Mouse (Mus musculus): Measurements from ENCODE around the gene Nlgn2. TPM values are rescaled to one million over a fixed set of nuclear protein-coding genes. Genes with fewer than 3 reads are reported as not detected.

Nlgn2 gene
- polyA plus RNA-seq (2015; fragmentation: Nextera tagmentation; extraction: Ambion mirVana) = 5.6 and 7.6 TPM in 2 replicates

DNA sequence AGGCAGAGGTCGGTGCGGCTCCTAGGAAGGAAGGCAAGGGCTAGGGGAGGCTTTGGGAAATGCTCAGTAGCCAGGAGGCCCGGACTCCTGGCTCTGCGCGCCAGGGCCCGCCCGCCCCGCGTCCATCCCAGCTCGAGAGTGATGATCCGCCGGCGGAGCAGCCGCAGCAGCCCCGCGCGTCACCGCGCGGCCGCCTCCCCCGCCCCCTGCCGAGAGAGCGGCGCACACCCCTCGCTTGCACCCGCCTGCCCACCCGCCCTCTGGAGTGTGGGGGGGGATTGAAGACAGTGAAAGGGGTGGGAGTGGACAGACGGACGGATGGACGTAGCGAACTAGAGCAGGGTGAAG is at the start of gene Nlgn2:
Gene Nlgn2 (minus strand): TSS at position 181 of the 348 bp plus-strand sequence.
- H3K36me3 ChIP-seq = peaks cover 15% of the 10 kb centered on the region; the same call in 1 of the 2 replicates

DNA sequence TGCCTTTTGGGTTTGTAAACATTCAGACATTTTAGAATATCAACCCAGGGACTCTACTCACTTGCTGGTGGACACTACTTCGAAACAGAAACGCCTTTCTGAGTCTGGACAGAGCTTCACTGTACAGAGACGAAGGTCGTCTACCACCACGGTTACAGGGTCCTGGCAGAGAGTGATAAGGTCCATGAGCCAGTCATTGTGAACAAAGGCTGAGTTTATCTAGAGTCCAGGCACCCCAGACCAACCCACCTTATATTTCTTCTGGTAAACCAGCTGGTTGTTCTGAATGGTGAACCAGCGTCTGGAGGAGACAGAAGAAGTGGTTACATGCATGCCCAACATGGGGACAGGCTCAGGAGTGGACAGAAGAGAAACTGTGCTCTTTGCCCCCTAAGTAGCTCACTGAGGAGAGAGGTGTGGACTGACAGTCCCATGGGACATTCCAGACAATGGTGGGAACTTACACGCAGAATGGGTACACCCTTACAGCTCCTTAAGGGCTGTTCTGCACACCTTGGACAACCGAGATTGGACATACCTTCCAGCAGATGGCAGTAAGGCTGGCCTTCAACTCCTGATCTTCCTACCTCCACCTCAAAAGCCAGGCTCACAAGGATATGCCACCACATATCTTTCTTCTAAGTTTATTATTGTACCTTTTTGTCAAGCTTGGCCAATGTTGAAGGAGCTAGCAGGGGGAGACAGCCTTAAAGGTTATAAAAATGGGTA is 49.5 kb upstream of the Nlgn2 start:
- no peak overlapping the region for H3K9ac ChIP-seq
- no peak overlapping the region for H3K4me3 ChIP-seq (replicated peaks)
- H3K9me3 ChIP-seq (replicated peaks) = no peaks in the 10 kb centered on the region
- no peaks in the 10 kb centered on the region for H3K36me3 ChIP-seq
- H3K4me2 ChIP-seq = no peak overlapping the region
- WGBS = 64% methylated on average over 8 of the region's 8 CpGs
- ATAC-seq (replicated peaks; ENCODE audit: low FRiP score) = no peak
- peaks cover 14% of the 10 kb centered on the region for H3K4me1 ChIP-seq
- no peak overlapping the region for H3K27ac ChIP-seq
- H3K27me3 ChIP-seq = no peaks in the 10 kb centered on the region

More for the DNA sequence above, at the start of gene Nlgn2:
- ATAC-seq (replicated peaks; ENCODE audit: low FRiP score) = no peak; the same call in 1 of the 2 replicates
- Histone ChIP-seq H3K4me1 (peaks cover 48% of the 10 kb centered on the region), H3K4me2 (peak within 1 kb of the TSS; percentile 97), H3K27ac (peak within 1 kb of the TSS; percentile 90), H3K9ac (peak within 1 kb of the TSS; percentile 77), H3K27me3 (peaks cover 18% of the 10 kb centered on the region), H3K9me3 (replicated peaks) (no peaks in the 10 kb centered on the region), H3K4me3 (replicated peaks) (peak within 1 kb of the TSS; percentile 74)
- WGBS = under 1% methylated on average over 31 of the region's 32 CpGs

- Histone ChIP-seq H3K9ac (no peak overlapping the region), H3K4me1 (peaks cover 29% of the 10 kb centered on the region), H3K27ac (peak overlapping the region; percentile 39; the same call in 1 of the 2 replicates), H3K27me3 (no peaks in the 10 kb centered on the region), H3K9me3 (replicated peaks) (no peaks in the 10 kb centered on the region), H3K36me3 (no peaks in the 10 kb centered on the region), H3K4me3 (replicated peaks) (0 out of 2 replicates have a peak overlapping the region, but pooled peaks have one; percentile 3), H3K4me2 (0 out of 2 replicates have a peak overlapping the region, but pooled peaks have one; percentile 22)
- no peak for ATAC-seq (replicated peaks; ENCODE audit: low FRiP score)
- 69% methylated on average over 8 of the region's 8 CpGs for WGBS
These were observed 47.1 kb upstream of the Nlgn2 start for GRCm38 (mm10) chr11:69884663-69885062.

GRCm38 (mm10) chr11:69884240-69884639 is 46.7 kb upstream of the Nlgn2 start:
- H3K4me2 ChIP-seq = 0 out of 2 replicates have a peak overlapping the region, but pooled peaks have one; percentile 22

GRCm38 (mm10) chr11:69883527-69884151 is 46.1 kb upstream of the Nlgn2 start:
- no peaks in the 10 kb centered on the region for H3K36me3 ChIP-seq
- H3K27me3 ChIP-seq = no peaks in the 10 kb centered on the region
- H3K9ac ChIP-seq = no peak overlapping the region
- no peak for ATAC-seq (replicated peaks; ENCODE audit: low FRiP score)
- peak overlapping the region; percentile 32; the same call in 1 of the 2 replicates for H3K27ac ChIP-seq
- peaks cover 40% of the 10 kb centered on the region for H3K4me1 ChIP-seq
- no peak overlapping the region for H3K4me3 ChIP-seq (replicated peaks)
- no peaks in the 10 kb centered on the region for H3K9me3 ChIP-seq (replicated peaks)
- no peak overlapping the region for H3K4me2 ChIP-seq
- 87% methylated on average over 8 of the region's 8 CpGs for WGBS

More at GRCm38 (mm10) chr11:69884240-69884639, 46.7 kb upstream of the Nlgn2 start:
- no peak overlapping the region for H3K9ac ChIP-seq
- peak overlapping the region; percentile 39; the same call in 1 of the 2 replicates for H3K27ac ChIP-seq
- H3K36me3 ChIP-seq = no peaks in the 10 kb centered on the region
- peaks cover 34% of the 10 kb centered on the region for H3K4me1 ChIP-seq
- 48% methylated on average over 9 of the region's 9 CpGs for WGBS
- H3K9me3 ChIP-seq (replicated peaks) = no peaks in the 10 kb centered on the region
- 0 out of 2 replicates have a peak overlapping the region, but pooled peaks have one; percentile 3 for H3K4me3 ChIP-seq (replicated peaks)
- no peaks in the 10 kb centered on the region for H3K27me3 ChIP-seq
- ATAC-seq (replicated peaks; ENCODE audit: low FRiP score) = no peak

DNA sequence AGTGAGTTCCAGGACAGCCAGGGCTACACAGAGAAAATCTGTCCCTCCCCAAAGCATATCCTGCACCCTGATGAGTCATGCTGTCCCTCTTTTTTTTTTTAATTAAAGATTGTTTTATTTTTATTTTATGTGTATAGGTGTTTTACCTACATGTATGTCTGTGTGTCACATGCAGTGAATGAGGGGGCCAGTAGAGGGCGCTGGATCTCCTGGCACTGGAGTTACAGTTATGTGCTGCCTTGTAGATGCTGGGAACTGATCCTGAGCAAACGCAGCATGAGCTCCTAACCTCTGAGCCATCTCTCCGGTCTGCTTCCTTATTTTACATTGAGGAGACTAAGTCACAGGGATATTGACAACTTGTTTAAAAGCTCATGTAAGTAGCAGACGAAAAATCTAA is 45.5 kb upstream of the Nlgn2 start:
- 68% methylated on average over 4 of the region's 4 CpGs for WGBS
- ATAC-seq (replicated peaks; ENCODE audit: low FRiP score) = no peak
- Histone ChIP-seq H3K27ac (no peak overlapping the region), H3K36me3 (no peaks in the 10 kb centered on the region), H3K27me3 (no peaks in the 10 kb centered on the region), H3K9ac (no peak overlapping the region), H3K9me3 (replicated peaks) (no peaks in the 10 kb centered on the region), H3K4me1 (peaks cover 45% of the 10 kb centered on the region), H3K4me3 (replicated peaks) (no peak overlapping the region), H3K4me2 (no peak overlapping the region)

DNA sequence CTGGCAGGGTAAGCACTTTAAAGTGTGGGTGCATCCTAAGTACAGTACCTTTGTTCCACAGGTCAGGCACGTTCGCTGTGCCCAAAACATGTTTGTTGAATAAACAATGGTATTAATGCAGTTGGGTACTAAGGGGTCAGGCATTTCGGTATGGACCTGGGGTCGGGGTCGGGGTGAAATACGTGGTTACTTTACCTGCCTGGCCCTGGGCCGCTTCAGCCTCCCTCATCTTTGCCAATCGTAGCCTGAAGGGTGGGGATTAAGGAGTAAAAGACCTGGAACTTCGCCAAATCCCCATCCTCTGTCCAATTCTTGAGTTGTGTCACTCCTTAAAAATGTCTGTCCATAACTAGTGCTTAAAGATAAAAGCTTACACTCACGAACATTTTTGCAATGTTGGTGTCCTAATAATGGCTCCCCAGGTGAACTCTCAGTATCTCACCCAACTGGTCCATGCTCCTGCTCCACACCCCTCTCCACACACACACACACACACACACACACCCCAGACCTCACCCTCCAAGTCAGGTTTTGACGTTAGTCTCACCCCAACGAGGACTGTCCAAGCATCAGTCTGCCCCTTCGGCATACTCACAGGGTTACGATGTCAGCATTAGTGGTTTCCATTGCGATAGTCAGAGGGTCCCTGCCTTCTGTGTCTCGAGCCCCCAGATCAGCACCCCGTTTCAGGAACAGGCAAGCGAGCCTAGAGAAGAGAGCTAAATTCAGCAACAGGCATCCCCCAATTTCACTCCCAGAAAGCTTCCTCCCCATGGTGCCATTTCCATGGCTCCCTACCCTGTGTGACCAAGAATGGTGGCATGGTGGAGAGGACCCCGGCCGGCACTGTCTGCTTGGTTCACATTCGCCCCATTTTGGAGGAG is 44.4 kb upstream of the Nlgn2 start:
- 55% methylated on average over 21 of the region's 21 CpGs for WGBS
- Histone ChIP-seq H3K9ac (peak overlapping the region; percentile 69), H3K36me3 (no peaks in the 10 kb centered on the region), H3K4me2 (peak overlapping the region; percentile 80), H3K27me3 (no peaks in the 10 kb centered on the region), H3K27ac (peak overlapping the region; percentile 97), H3K4me1 (peaks cover 55% of the 10 kb centered on the region), H3K9me3 (replicated peaks) (no peaks in the 10 kb centered on the region), H3K4me3 (replicated peaks) (peak overlapping the region; percentile 63)
- ATAC-seq (replicated peaks; ENCODE audit: low FRiP score) = no peak

DNA sequence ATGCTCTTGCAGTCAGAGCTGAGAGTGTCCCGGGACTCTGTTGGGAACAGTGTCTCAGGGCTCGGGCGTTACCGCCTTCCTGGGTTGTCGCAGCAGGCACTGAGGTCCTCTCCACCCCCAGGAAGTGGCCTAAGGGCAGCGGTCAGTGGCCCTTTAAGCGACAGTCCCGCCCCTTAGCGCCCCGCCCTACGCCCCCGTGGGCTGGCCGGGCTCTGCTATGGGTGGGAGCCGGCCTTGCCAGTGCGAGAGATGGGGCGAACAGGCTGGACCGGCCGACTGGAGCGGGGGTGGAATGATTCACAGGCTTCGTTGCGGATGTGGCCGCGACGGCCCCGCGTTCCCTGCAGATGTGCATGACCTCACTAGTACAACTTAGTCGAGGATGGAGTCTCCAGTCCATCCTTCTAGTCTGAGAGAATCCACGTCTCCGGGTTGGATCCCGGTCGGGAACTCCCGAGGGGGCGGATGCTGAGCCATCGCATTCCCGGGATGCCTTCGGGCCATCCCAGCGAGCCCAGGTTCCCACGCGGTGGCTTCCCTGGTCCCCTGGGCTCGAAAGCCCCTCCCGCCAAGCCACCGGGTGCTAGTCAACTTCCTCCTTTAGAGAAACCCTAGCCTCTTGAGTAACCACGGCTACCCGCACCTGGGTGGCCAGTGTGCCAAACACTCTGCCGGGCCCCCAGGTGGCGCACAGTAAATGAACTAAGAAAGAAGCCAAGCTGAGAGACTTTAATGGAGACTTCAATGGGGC is 43.4 kb upstream of the Nlgn2 start, which contains the start of gene Kctd11:
Gene Kctd11 (minus strand): TSS at position 554 of the 751 bp plus-strand sequence.
- Histone ChIP-seq H3K9me3 (replicated peaks) (no peaks in the 10 kb centered on the region), H3K4me1 (peaks cover 64% of the 10 kb centered on the region), H3K4me3 (replicated peaks) (peak within 1 kb of the TSS; percentile 63), H3K4me2 (peak within 1 kb of the TSS; percentile 80), H3K27me3 (no peaks in the 10 kb centered on the region), H3K9ac (peak within 1 kb of the TSS; percentile 69), H3K36me3 (no peaks in the 10 kb centered on the region), H3K27ac (peak within 1 kb of the TSS; percentile 97)
- under 1% methylated on average over 46 of the region's 46 CpGs for WGBS
- peak; percentile 92 for ATAC-seq (replicated peaks; ENCODE audit: low FRiP score)

DNA sequence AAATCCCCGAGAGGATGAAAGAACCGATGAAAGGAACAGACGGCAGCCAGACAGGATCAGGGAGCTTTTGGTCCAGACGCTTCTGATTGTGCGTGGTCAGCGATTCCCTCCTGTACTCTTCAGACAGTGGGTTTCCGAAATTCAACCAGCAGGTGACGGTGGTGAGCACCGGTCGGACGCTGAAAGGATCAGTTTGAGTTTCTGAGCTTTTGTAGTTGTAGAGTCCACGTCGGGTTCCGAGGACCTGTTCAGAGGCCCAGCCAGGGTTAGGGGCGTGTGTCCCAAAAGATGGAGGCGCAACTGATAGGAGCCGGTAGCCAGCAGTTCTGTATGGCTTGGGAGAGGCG is 42.9 kb upstream of the Nlgn2 start:
- Histone ChIP-seq H3K4me1 (peaks cover 67% of the 10 kb centered on the region), H3K9ac (peak overlapping the region; percentile 69), H3K27ac (peak overlapping the region; percentile 97), H3K4me3 (replicated peaks) (peak overlapping the region; percentile 63), H3K4me2 (peak overlapping the region; percentile 80), H3K27me3 (no peaks in the 10 kb centered on the region), H3K9me3 (replicated peaks) (no peaks in the 10 kb centered on the region), H3K36me3 (no peaks in the 10 kb centered on the region)
- ATAC-seq (replicated peaks; ENCODE audit: low FRiP score) = no peak; the same call in 1 of the 2 replicates
- under 1% methylated on average over 18 of the region's 18 CpGs for WGBS

DNA sequence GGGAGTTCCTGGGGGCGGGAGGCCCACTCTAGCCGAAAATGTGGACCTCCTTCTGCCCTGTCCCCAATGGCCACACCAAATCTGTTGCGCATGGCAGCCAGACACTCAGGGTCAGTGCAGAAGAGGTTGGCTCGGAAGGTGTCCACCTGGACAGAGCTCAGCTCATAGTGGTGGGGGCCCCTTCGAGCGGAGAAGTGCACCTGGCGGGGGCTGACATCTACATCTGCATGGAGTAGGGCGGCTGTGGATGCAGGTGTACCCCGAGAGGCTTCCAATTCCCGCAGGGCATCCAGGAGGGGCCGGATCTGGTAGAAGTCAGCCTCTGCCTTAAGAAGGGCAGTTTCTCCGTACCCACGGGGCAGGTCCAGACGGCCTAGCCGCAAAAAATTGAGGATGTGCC is 42.1 kb upstream of the Nlgn2 start:
- Histone ChIP-seq H3K36me3 (no peaks in the 10 kb centered on the region), H3K27me3 (no peaks in the 10 kb centered on the region), H3K4me2 (peak overlapping the region; percentile 80), H3K9ac (peak overlapping the region; percentile 69), H3K4me1 (peaks cover 67% of the 10 kb centered on the region), H3K4me3 (replicated peaks) (peak overlapping the region; percentile 63), H3K9me3 (replicated peaks) (no peaks in the 10 kb centered on the region), H3K27ac (peak overlapping the region; percentile 97)
- 44% methylated on average over 15 of the region's 15 CpGs for WGBS
- ATAC-seq (replicated peaks; ENCODE audit: low FRiP score) = no peak

DNA sequence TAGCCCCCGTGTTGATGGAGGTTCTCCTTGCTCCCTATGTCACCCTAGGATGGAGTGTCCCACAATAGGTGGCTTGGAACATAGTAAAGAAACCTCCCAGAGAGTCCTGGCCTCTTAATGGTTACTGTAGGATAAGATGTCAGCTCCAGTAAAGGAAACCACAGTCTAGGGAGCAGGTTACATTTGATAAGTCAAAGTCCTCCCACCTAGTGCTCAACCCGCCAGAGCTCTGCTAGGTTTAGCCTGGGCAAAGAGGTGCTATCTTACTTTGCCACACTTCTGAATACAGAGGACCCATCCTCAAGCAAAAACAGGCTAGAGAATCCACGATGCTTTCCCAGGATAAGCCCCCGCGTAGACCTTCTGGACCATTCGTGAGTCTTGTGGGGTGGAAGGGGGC is 41.4 kb upstream of the Nlgn2 start:
- Histone ChIP-seq H3K4me1 (peaks cover 61% of the 10 kb centered on the region), H3K4me3 (replicated peaks) (peak overlapping the region; percentile 63), H3K36me3 (no peaks in the 10 kb centered on the region), H3K27me3 (no peaks in the 10 kb centered on the region), H3K4me2 (peak overlapping the region; percentile 80), H3K9ac (peak overlapping the region; percentile 15), H3K9me3 (replicated peaks) (no peaks in the 10 kb centered on the region), H3K27ac (no peak overlapping the region)
- WGBS = 89% methylated on average over 6 of the region's 6 CpGs
- no peak for ATAC-seq (replicated peaks; ENCODE audit: low FRiP score)
